Mouse (Mus musculus) liver, embryonic 14.5 days (tissue): Measurements from ENCODE around the gene Pde4d. TPM values are rescaled to one million over a fixed set of nuclear protein-coding genes. Genes with fewer than 3 reads are reported as not detected.
A peak's percentile ranks its signal among the peaks of the same experiment; 100 is the strongest.

ENCODE experiments used
- ATAC-seq: fragments of 200-750 bp; cut with Nextera tagmentation; 2 replicates; pipeline ENCODE4 v1.8.0; 2017; ENCODE audit warnings: moderate number of reproducible peaks, mild to moderate bottlenecking, moderate library complexity; ENCODE audit not compliant: insufficient read depth
- DNase-seq, 3 experiments: peaks; one replicate each; pipeline ENCODE4 v3.0.0-alpha.2; 2012 to 2013; ENCODE audit warnings: low read depth in 3 of 3, low spot score in 3 of 3
- H3K27ac ChIP-seq: fragments of 300-500 bp; sonication (generic); 2 replicates; pipeline ENCODE4 v1.5.1; 2014; ENCODE audit warnings: moderate library complexity, mild to moderate bottlenecking, control low read depth, inconsistent platforms
- H3K27me3 ChIP-seq: fragments of 300-500 bp; sonication (generic); 2 replicates; pipeline ENCODE4 v1.6.1; 2014; ENCODE audit warnings: mild to moderate bottlenecking, low read length, moderate library complexity; ENCODE audit not compliant: control insufficient read depth, insufficient read depth
- H3K36me3 ChIP-seq: fragments of 300-500 bp; sonication (generic); replicated peaks from 2 replicates; pipeline ENCODE4 v1.6.1; 2014; ENCODE audit warnings: low read depth; ENCODE audit not compliant: control insufficient read depth, insufficient read depth
- H3K4me1 ChIP-seq, 2 experiments: fragments of 200-500 bp in 1 of 2; fragments of 300-500 bp in 1 of 2; sonication (generic) in 1 of 2; replicated peaks; 2 replicates each; pipeline ENCODE4 v1.6.1; 2012 to 2014; ENCODE audit warnings: antibody characterized with exemption in 1 of 2, inconsistent platforms in 1 of 2, low read length in 1 of 2; ENCODE audit not compliant: control insufficient read depth in 2 of 2, insufficient read depth in 2 of 2
- H3K4me2 ChIP-seq: fragments of 300-500 bp; sonication (generic); 2 replicates; pipeline ENCODE4 v1.6.1; 2014; ENCODE audit warnings: low read depth, mild to moderate bottlenecking, control low read depth, moderate library complexity
- H3K4me3 ChIP-seq, 2 experiments: fragments of 200-500 bp in 1 of 2; fragments of 300-500 bp in 1 of 2; sonication (generic) in 1 of 2; 2 replicates each; pipeline ENCODE4 v1.5.1; 2012 to 2014; ENCODE audit warnings: low read depth in 2 of 2, low read length in 2 of 2, mild to moderate bottlenecking in 2 of 2, control low read depth in 1 of 2, inconsistent platforms in 1 of 2, moderate library complexity in 1 of 2; ENCODE audit not compliant: insufficient read depth in 1 of 2
- H3K9ac ChIP-seq: fragments of 300-500 bp; sonication (generic); replicated peaks from 2 replicates; pipeline ENCODE4 v1.6.1; 2014; ENCODE audit warnings: mild to moderate bottlenecking, control low read depth, moderate library complexity
- H3K9me3 ChIP-seq: fragments of 300-500 bp; sonication (generic); 2 replicates; pipeline ENCODE4 v1.6.1; 2016; ENCODE audit warnings: low read length, mixed read lengths; ENCODE audit not compliant: control insufficient read depth
- CTCF ChIP-seq: IDR thresholded peaks from 2 replicates; pipeline ENCODE4 v1.5.1; 2016; ENCODE audit warnings: antibody characterized with exemption, low read depth, control low read depth
- EP300 ChIP-seq: IDR thresholded peaks from 2 replicates; pipeline ENCODE4 v1.6.1; 2016; ENCODE audit warnings: antibody characterized with exemption, low read depth
- WGBS: fragments of 180-500 bp; shearing (Covaris S2); extraction: QIAGEN DNeasy Blood & Tissue Kit; methylation state at CpG from one replicate; pipeline ENCODE4 v1.1.7; 2014; ENCODE audit not compliant: insufficient replicate concordance; 5-methylcytosine and 5-hydroxymethylcytosine counted together
- polyA plus RNA-seq, 2 experiments: library from polyadenylated mRNA; depleted of rRNA in 1 of 2; stranded (reverse) in 1 of 2; unstranded in 1 of 2; fragments of >200 nt; fragmentation: Nextera tagmentation in 1 of 2; extraction: Ambion mirVana in 1 of 2; gene quantifications; 2 replicates each; pipeline versions ENCODE4 v1.2.1 to v1.2.3; 2012 to 2014

Gene Pde4d
- polyA plus RNA-seq, 2 experiments, result 4.9 to 8.6 TPM

GRCm38 (mm10) chr13:109926277-109926920 is 1476.7 kb downstream of the Pde4d start:
- Histone ChIP-seq H3K4me1 (peaks cover 0 to 7% of the 10 kb centered on the region in 2 experiments; a peak in 2 of 4 replicates), H3K4me3 (peak overlapping the region in 1 of 2 experiments; percentile 20; a peak in 1 of 4 replicates), H3K27ac (no peak overlapping the region), H3K9ac (no peak overlapping the region), H3K9me3 (no peaks in the 10 kb centered on the region), H3K4me2 (peak overlapping the region; percentile 31), H3K36me3 (no peaks in the 10 kb centered on the region), H3K27me3 (no peaks in the 10 kb centered on the region)
- DNase-seq, result no peak
- ATAC-seq, result peak; percentile 64; the same call in 1 of the 2 replicates
- WGBS, result 17% methylated on average over 15 of the region's 15 CpGs
- TF ChIP-seq CTCF (no peak), EP300 (no peak)

- DNase-seq, result no peak
- H3K4me3 ChIP-seq, result no peak overlapping the region
- no peaks in the 10 kb centered on the region for H3K9me3 ChIP-seq
- H3K27ac ChIP-seq, result no peak overlapping the region
- ATAC-seq, result no peak
- H3K4me1 ChIP-seq, result peaks cover 0 to 5% of the 10 kb centered on the region in 2 experiments; a peak in 2 of 4 replicates
- no peak for TF ChIP-seq CTCF
- 53% methylated on average over 2 of the region's 2 CpGs for WGBS
- H3K36me3 ChIP-seq, result no peaks in the 10 kb centered on the region
- H3K9ac ChIP-seq, result no peak overlapping the region
- H3K27me3 ChIP-seq, result no peaks in the 10 kb centered on the region
- no peak overlapping the region for H3K4me2 ChIP-seq
Measured at GRCm38 (mm10) chr13:109927782-109928181, 1478.0 kb downstream of the Pde4d start.

GRCm38 (mm10) chr13:109932688-109933087 is 1482.9 kb downstream of the Pde4d start:
- Histone ChIP-seq H3K9ac (no peak overlapping the region), H3K4me2 (no peak overlapping the region), H3K36me3 (no peaks in the 10 kb centered on the region), H3K9me3 (no peaks in the 10 kb centered on the region), H3K4me3 (no peak overlapping the region), H3K27ac (no peak overlapping the region), H3K27me3 (no peaks in the 10 kb centered on the region), H3K4me1 (no peaks in the 10 kb centered on the region)
- ATAC-seq (no peak), DNase-seq (no peak)
- 75% methylated on average over 13 of the region's 13 CpGs for WGBS
- TF ChIP-seq EP300 (no peak), CTCF (no peak)

- Histone ChIP-seq H3K4me3 (no peak overlapping the region), H3K27me3 (no peaks in the 10 kb centered on the region), H3K27ac (no peak overlapping the region), H3K9me3 (no peaks in the 10 kb centered on the region), H3K36me3 (no peaks in the 10 kb centered on the region; the same call in 1 of the 2 replicates), H3K4me1 (no peaks in the 10 kb centered on the region), H3K4me2 (no peak overlapping the region), H3K9ac (no peak overlapping the region)
- no peak for TF ChIP-seq CTCF
- no peak for TF ChIP-seq EP300
- WGBS, result 77% methylated on average over 7 of the region's 7 CpGs
- ATAC-seq, result no peak
- peak in 1 of 3 experiments; percentile 10 for DNase-seq
Measured at GRCm38 (mm10) chr13:109933554-109933953, 1483.8 kb downstream of the Pde4d start.

GRCm38 (mm10) chr13:109936866-109937265 is 1487.1 kb downstream of the Pde4d start:
- no peak overlapping the region for H3K4me3 ChIP-seq
- no peak for ATAC-seq
- whole genome bisulfite sequencing, result 78% methylated on average over 5 of the region's 5 CpGs
- H3K36me3 ChIP-seq, result peaks cover 2% of the 10 kb centered on the region; the same call in 1 of the 2 replicates
- H3K9ac ChIP-seq, result no peak overlapping the region
- DNase-seq, result no peak
- H3K27ac ChIP-seq, result no peak overlapping the region
- H3K4me1 ChIP-seq, result no peaks in the 10 kb centered on the region
- TF ChIP-seq CTCF (no peak), EP300 (no peak)
- no peak overlapping the region for H3K4me2 ChIP-seq
- H3K27me3 ChIP-seq, result no peaks in the 10 kb centered on the region
- H3K9me3 ChIP-seq, result no peaks in the 10 kb centered on the region
